18 mouse cellular contexts compared by ENCODE assay signal in the genomic region with DNA sequence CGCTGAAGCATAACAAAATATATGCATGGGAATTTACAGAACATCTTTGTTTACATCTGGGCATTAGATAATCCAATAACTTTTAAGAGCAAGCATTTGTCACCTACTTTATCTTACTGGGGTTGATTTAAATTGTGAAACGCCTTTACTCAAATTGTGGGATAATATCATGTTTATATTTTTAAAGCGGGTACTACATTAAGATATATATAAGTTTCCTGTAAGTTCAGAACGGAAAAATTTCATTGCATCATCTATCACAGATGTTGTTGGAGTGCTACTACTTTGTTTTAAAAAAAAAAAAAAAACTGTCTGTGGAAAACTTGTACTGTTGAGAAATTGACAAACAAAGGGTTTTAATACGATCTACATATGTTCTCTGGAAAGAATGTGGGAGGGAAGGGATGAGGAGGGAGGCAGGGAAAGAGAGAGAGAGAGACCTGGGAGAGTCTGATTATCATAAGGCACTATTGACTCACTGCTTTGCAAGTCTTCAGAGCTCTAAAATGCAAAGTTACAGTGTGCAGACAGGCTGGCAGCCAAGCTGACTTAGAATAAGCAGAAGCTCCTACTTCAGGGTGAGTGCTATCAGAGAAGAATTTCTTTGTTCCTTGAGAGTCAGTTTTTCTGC.
DNase-seq lines count a peak whose midpoint lies in the region; ATAC-seq and TF ChIP-seq lines count a peak whose summit lies in the region.
"Had no signal": no experiment of that assay in that cellular context is flagged by ENCODE, and none has a peak within 500 bp of the region (broad histone marks: within the 10 kb centered on the region; RNA-seq: fewer than 3 reads in every experiment).

No protein-coding gene starts in this region.

- H3K9me3 ChIP-seq in midbrain, embryonic 14.5 days (ENCODE audit: control insufficient read depth, low read length) = no peaks in the 10 kb centered on the region
- no peaks in the 10 kb centered on the region for H3K9me3 ChIP-seq in midbrain, embryonic 13.5 days
- H3K9me3 ChIP-seq in liver, postnatal 0 days (ENCODE audit: low read length) = no peaks in the 10 kb centered on the region
- H3K9me3 ChIP-seq: embryonic facial prominence, embryonic 13.5 days; forebrain, embryonic 13.5 days; heart, embryonic 10.5 days; hindbrain, embryonic 15.5 days had no signal

- no peak for ATAC-seq in midbrain, embryonic 14.5 days (ENCODE audit: low FRiP score, low TSS enrichment)
- no peak for ATAC-seq in midbrain, embryonic 13.5 days
- ATAC-seq in liver, postnatal 0 days = no peak
- ATAC-seq: forebrain, embryonic 13.5 days had no signal

- peak; percentile 20 for DNase-seq in layer of hippocampus, adult 11-12 months (ENCODE audit: low spot score)
- no peak for DNase-seq in layer of hippocampus, postnatal 25 days (ENCODE audit: extremely low spot score in 1 of 2, low spot score in 1 of 2)
- peak; percentile 25 for DNase-seq in midbrain, embryonic 14.5 days
- DNase-seq in left cerebral cortex, adult 18-20 months (ENCODE audit: low spot score in 2 of 2) = peak; percentile 23 to 56
- peak; percentile 5 for DNase-seq in right cerebral cortex, postnatal 4 days
- DNase-seq in liver, postnatal 0 days = no peak
- no peak for DNase-seq in urinary bladder, postnatal 36 days (ENCODE audit: low spot score in 2 of 2)
- DNase-seq: cerebellum, adult 11-12 months; gastrocnemius, postnatal 25 days; kidney, adult 2 months; kidney, postnatal 25 days had no signal

- WGBS in midbrain, embryonic 14.5 days = 76% methylated on average over 5 of the region's 5 CpGs
- 81% methylated on average over 5 of the region's 5 CpGs for WGBS in midbrain, embryonic 13.5 days
- WGBS in liver, postnatal 0 days (ENCODE audit: insufficient replicate concordance) = 63% methylated on average over 5 of the region's 5 CpGs

- no peak overlapping the region for H3K9ac ChIP-seq in midbrain, embryonic 14.5 days (replicated peaks; ENCODE audit: low read length)
- H3K9ac ChIP-seq in midbrain, embryonic 13.5 days (replicated peaks) = no peak overlapping the region
- H3K9ac ChIP-seq in liver, postnatal 0 days (replicated peaks) = no peak overlapping the region
- H3K9ac ChIP-seq: embryonic facial prominence, embryonic 13.5 days; forebrain, embryonic 13.5 days; hindbrain, embryonic 15.5 days; liver, embryonic 14.5 days had no signal

- H3K4me1 ChIP-seq in midbrain, embryonic 14.5 days (ENCODE audit: control insufficient read depth, insufficient read depth, low read length) = peaks cover 4% of the 10 kb centered on the region; the same call in 1 of the 2 replicates
- H3K4me1 ChIP-seq in midbrain, embryonic 13.5 days (replicated peaks) = 0 out of 2 replicates have a peak, but pooled peaks cover 2% of the 10 kb centered on the region
- no peaks in the 10 kb centered on the region for H3K4me1 ChIP-seq in liver, postnatal 0 days (ENCODE audit: insufficient read depth)
- H3K4me1 ChIP-seq: forebrain, embryonic 13.5 days; heart, embryonic 10.5 days; hindbrain, embryonic 15.5 days had no signal

- H3K4me3 ChIP-seq in midbrain, embryonic 14.5 days (replicated peaks; ENCODE audit: low read depth, low read length) = no peak overlapping the region
- H3K4me3 ChIP-seq in midbrain, embryonic 13.5 days (replicated peaks) = no peak overlapping the region
- no peak overlapping the region for H3K4me3 ChIP-seq in liver, postnatal 0 days (ENCODE audit: low read depth, low read length)
- H3K4me3 ChIP-seq: embryonic facial prominence, embryonic 13.5 days; forebrain, embryonic 13.5 days; heart, embryonic 10.5 days; hindbrain, embryonic 15.5 days had no signal

- H3K36me3 ChIP-seq in midbrain, embryonic 14.5 days (ENCODE audit: control insufficient read depth, insufficient read depth, low read length) = no peaks in the 10 kb centered on the region
- H3K36me3 ChIP-seq in midbrain, embryonic 13.5 days = no peaks in the 10 kb centered on the region
- no peaks in the 10 kb centered on the region for H3K36me3 ChIP-seq in liver, postnatal 0 days (replicated peaks; ENCODE audit: insufficient read depth, low read length)
- H3K36me3 ChIP-seq: embryonic facial prominence, embryonic 13.5 days; heart, embryonic 10.5 days; hindbrain, embryonic 15.5 days had no signal

- TF ChIP-seq CTCF in liver, postnatal 0 days (IDR thresholded peaks at IDR 0.05; ENCODE audit: low read depth) = no peak

- no peak for TF ChIP-seq EP300 in liver, postnatal 0 days (IDR thresholded peaks at IDR 0.05; ENCODE audit: low read depth)

- no peaks in the 10 kb centered on the region for H3K27me3 ChIP-seq in midbrain, embryonic 14.5 days (ENCODE audit: control insufficient read depth, insufficient read depth, low read length)
- H3K27me3 ChIP-seq in midbrain, embryonic 13.5 days = no peaks in the 10 kb centered on the region
- no peaks in the 10 kb centered on the region for H3K27me3 ChIP-seq in liver, postnatal 0 days (ENCODE audit: insufficient read depth, low read length)
- H3K27me3 ChIP-seq: embryonic facial prominence, embryonic 13.5 days; forebrain, embryonic 13.5 days; hindbrain, embryonic 15.5 days had no signal

- no peak overlapping the region for H3K4me2 ChIP-seq in midbrain, embryonic 14.5 days (ENCODE audit: low read length)
- H3K4me2 ChIP-seq in midbrain, embryonic 13.5 days (replicated peaks) = no peak overlapping the region
- no peak overlapping the region for H3K4me2 ChIP-seq in liver, postnatal 0 days (ENCODE audit: low read depth, low read length)
- H3K4me2 ChIP-seq: embryonic facial prominence, embryonic 13.5 days; forebrain, embryonic 13.5 days; hindbrain, embryonic 15.5 days had no signal

- no peak overlapping the region for H3K27ac ChIP-seq in midbrain, embryonic 14.5 days (replicated peaks; ENCODE audit: low read depth, low read length)
- H3K27ac ChIP-seq in midbrain, embryonic 13.5 days = no peak overlapping the region
- H3K27ac ChIP-seq in liver, postnatal 0 days (ENCODE audit: low read depth) = no peak overlapping the region
- H3K27ac ChIP-seq: embryonic facial prominence, embryonic 13.5 days; forebrain, embryonic 13.5 days; heart, embryonic 10.5 days; hindbrain, embryonic 15.5 days; liver, embryonic 14.5 days; stomach, postnatal 0 days had no signal

Comparison
In these comparisons a context has a peak if more than half of its experiments do, and no peak if none do; other contexts are left out.
1. DNase-seq: peak in layer of hippocampus, adult 11-12 months (single experiment), midbrain, embryonic 14.5 days (single experiment), left cerebral cortex, adult 18-20 months (2 of 2) and right cerebral cortex, postnatal 4 days (single experiment); none in layer of hippocampus, postnatal 25 days (0 of 2), liver, postnatal 0 days (single experiment) and urinary bladder, postnatal 36 days (0 of 2).